Mouse (Mus musculus): ENCODE data around the gene Egfem1.

DNA sequence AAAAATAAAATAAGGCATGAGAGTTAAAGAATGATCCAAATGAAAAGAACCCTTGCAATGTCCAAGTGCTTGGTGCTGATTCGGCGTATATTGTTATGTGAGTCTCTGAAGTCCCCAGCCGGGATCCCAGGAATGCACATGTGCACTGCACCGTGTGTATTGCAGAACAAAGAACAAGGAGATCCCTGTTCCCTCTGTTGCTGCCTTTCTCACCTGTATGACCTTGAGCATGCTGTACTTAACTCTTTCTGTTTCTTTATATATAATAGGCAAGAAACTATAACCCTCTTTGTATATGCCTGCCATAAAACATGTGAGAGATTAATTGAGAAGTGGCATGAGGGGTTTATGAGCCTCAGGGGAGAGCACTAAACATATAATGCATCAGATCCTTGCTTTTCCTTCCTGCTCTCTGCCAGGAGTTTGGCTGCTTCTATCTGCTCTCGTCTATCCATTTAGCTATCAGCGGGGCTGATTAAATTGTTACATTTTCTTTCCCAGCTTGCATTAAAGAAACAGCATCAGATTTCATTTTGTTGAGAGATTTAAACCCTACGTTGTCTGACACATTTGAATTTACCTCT lies 101.9 kb downstream of the Egfem1 start:
- TF ChIP-seq EP300 (IDR thresholded peaks at IDR 0.05; ENCODE audit: insufficient read depth, low read depth, low read length) (no peak), CTCF (IDR thresholded peaks at IDR 0.05) (no peak)

Data from heart, adult 2 months (tissue).